Mouse (Mus musculus) midbrain, embryonic 14.5 days (tissue): ENCODE measurements around the gene Rprml. TPM values are rescaled to one million over a fixed set of nuclear protein-coding genes. Genes with fewer than 3 reads are reported as not detected.

Experiments used
- ATAC-seq: fragments of 200-750 bp; cut with Nextera tagmentation; 2 replicates; pipeline ENCODE4 v1.8.0; 2017; ENCODE audit warnings: moderate number of reproducible peaks, moderate library complexity; ENCODE audit not compliant: low FRiP score, low TSS enrichment
- DNase-seq: peaks from one replicate; pipeline ENCODE4 v3.0.0-alpha.2; 2015
- H3K27ac ChIP-seq: fragments of 300-500 bp; sonication (generic); replicated peaks from 2 replicates; pipeline ENCODE4 v1.5.1; 2014; ENCODE audit warnings: mild to moderate bottlenecking, low read depth, low read length, moderate library complexity
- H3K27me3 ChIP-seq: fragments of 300-500 bp; sonication (generic); 2 replicates; pipeline ENCODE4 v1.6.1; 2014; ENCODE audit warnings: low read length, control low read depth, mixed read lengths; ENCODE audit not compliant: control insufficient read depth, insufficient read depth
- H3K36me3 ChIP-seq: fragments of 300-500 bp; sonication (generic); 2 replicates; pipeline ENCODE4 v1.6.1; 2014; ENCODE audit warnings: low read length, control low read depth; ENCODE audit not compliant: control insufficient read depth, insufficient read depth
- H3K4me1 ChIP-seq: fragments of 300-500 bp; sonication (generic); 2 replicates; pipeline ENCODE4 v1.6.1; 2014; ENCODE audit warnings: mild to moderate bottlenecking, antibody characterized with exemption, low read length, control low read depth; ENCODE audit not compliant: control insufficient read depth, insufficient read depth
- H3K4me2 ChIP-seq: fragments of 300-500 bp; sonication (generic); 2 replicates; pipeline ENCODE4 v1.6.1; 2014; ENCODE audit warnings: mild to moderate bottlenecking, low read length, moderate library complexity
- H3K4me3 ChIP-seq: fragments of 300-500 bp; sonication (generic); replicated peaks from 2 replicates; pipeline ENCODE4 v1.5.1; 2014; ENCODE audit warnings: low read depth, low read length
- H3K9ac ChIP-seq: fragments of 300-500 bp; sonication (generic); replicated peaks from 2 replicates; pipeline ENCODE4 v1.6.1; 2014; ENCODE audit warnings: mild to moderate bottlenecking, low read length, moderate library complexity
- H3K9me3 ChIP-seq: fragments of 300-500 bp; sonication (generic); 2 replicates; pipeline ENCODE4 v1.6.1; 2016; ENCODE audit warnings: low read length, control low read depth, mixed read lengths; ENCODE audit not compliant: control insufficient read depth
- WGBS: fragments of 180-500 bp; shearing (Covaris S2); extraction: QIAGEN DNeasy Blood & Tissue Kit; methylation state at CpG from one replicate; pipeline ENCODE4 v1.1.7; 2014; 5-methylcytosine and 5-hydroxymethylcytosine counted together
- polyA plus RNA-seq: library from polyadenylated mRNA; unstranded; fragments of >200 nt; fragmentation: Nextera tagmentation; extraction: Ambion mirVana; gene quantifications from 2 replicates; pipeline ENCODE4 v1.2.1, GENCODE M21; 2014

The Rprml gene
- polyA plus RNA-seq, 1 experiment from 2014 or later, result 0.71 TPM

GRCm38 (mm10) chr11:103639407-103639946 is 9.9 kb upstream of the Rprml start:
- no peaks in the 10 kb centered on the region for H3K36me3 ChIP-seq
- ATAC-seq, result no peak
- no peaks in the 10 kb centered on the region for H3K9me3 ChIP-seq
- H3K4me1 ChIP-seq, result no peaks in the 10 kb centered on the region
- WGBS, result 3% methylated on average over 10 of the region's 10 CpGs
- H3K9ac ChIP-seq, result no peak overlapping the region
- H3K27ac ChIP-seq, result no peak overlapping the region
- no peak overlapping the region for H3K4me2 ChIP-seq
- no peak overlapping the region for H3K4me3 ChIP-seq
- DNase-seq, result peak; percentile 88
- 0 out of 2 replicates have a peak, but pooled peaks cover 5% of the 10 kb centered on the region for H3K27me3 ChIP-seq

DNA sequence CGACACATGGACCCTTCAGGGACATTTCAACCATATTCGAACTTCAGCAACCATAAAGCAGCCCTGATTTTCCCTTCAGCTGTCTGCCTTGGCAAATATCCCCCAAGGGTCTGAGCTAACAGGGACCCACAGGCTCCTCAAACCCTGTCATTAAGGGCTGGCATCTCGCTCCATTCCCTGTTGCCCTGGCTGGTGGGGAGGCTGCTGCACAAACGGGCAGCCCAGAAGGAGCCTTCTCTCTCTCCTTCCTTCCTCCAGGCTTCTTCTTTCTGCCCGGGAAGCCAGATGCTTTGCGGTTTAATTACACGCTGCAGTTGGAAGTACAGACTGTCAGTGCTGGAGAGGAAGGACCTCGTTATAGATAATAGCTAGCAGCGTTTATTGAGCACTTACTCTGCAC is 6.2 kb upstream of the Rprml start:
- Histone ChIP-seq H3K27me3 (peaks cover 10% of the 10 kb centered on the region), H3K4me3 (no peak overlapping the region), H3K4me1 (no peaks in the 10 kb centered on the region), H3K36me3 (no peaks in the 10 kb centered on the region), H3K9ac (no peak overlapping the region), H3K4me2 (no peak overlapping the region), H3K27ac (no peak overlapping the region), H3K9me3 (no peaks in the 10 kb centered on the region)
- 80% methylated on average over 9 of the region's 9 CpGs for WGBS
- ATAC-seq (no peak), DNase-seq (no peak)

- H3K4me2 ChIP-seq, result no peak overlapping the region
- H3K9ac ChIP-seq, result no peak overlapping the region
- no peaks in the 10 kb centered on the region for H3K36me3 ChIP-seq
- H3K4me1 ChIP-seq, result peaks cover 7% of the 10 kb centered on the region; the same call in 1 of the 2 replicates
- no peaks in the 10 kb centered on the region for H3K9me3 ChIP-seq
- ATAC-seq (no peak), DNase-seq (no peak)
- H3K4me3 ChIP-seq, result no peak overlapping the region
- no peak overlapping the region for H3K27ac ChIP-seq
- H3K27me3 ChIP-seq, result peaks cover 32% of the 10 kb centered on the region
- 79% methylated on average over 8 of the region's 8 CpGs for WGBS
Observed at GRCm38 (mm10) chr11:103645731-103646130, 3.6 kb upstream of the Rprml start.

DNA sequence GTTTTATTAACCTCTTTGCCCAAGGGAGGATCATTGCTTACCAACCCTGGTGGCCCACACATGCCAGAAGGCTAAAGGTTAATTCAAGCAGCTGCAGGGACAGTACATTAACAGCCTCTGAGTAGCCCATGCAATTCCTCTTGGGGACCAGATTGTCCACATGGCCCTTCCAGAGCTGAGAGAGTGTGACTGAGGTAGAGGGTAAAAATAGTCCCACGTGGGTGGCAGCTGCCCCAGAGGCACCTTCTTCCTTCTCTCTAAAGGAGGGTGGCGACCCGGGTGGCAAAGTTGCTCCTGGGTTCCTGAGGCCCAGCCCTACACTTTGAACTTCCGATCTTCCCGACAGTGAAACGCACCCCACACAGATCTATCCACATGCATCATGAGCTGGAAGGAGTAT is 3.1 kb upstream of the Rprml start:
- H3K4me2 ChIP-seq, result no peak overlapping the region
- DNase-seq, result no peak
- H3K27ac ChIP-seq, result no peak overlapping the region
- H3K36me3 ChIP-seq, result no peaks in the 10 kb centered on the region
- peaks cover 7% of the 10 kb centered on the region; the same call in 1 of the 2 replicates for H3K4me1 ChIP-seq
- no peak for ATAC-seq
- H3K9me3 ChIP-seq, result no peaks in the 10 kb centered on the region
- peaks cover 36% of the 10 kb centered on the region for H3K27me3 ChIP-seq
- WGBS, result 82% methylated on average over 6 of the region's 6 CpGs
- no peak overlapping the region for H3K9ac ChIP-seq
- H3K4me3 ChIP-seq, result no peak overlapping the region

GRCm38 (mm10) chr11:103647921-103648620 is 1.3 kb upstream of the Rprml start:
- H3K4me2 ChIP-seq, result no peak overlapping the region
- no peak overlapping the region for H3K4me3 ChIP-seq
- no peak overlapping the region for H3K27ac ChIP-seq
- DNase-seq (no peak), ATAC-seq (no peak)
- H3K9ac ChIP-seq, result no peak overlapping the region
- no peaks in the 10 kb centered on the region for H3K36me3 ChIP-seq
- 11% methylated on average over 11 of the region's 11 CpGs for WGBS
- no peaks in the 10 kb centered on the region for H3K9me3 ChIP-seq
- peaks cover 7% of the 10 kb centered on the region; the same call in 1 of the 2 replicates for H3K4me1 ChIP-seq
- H3K27me3 ChIP-seq, result peaks cover 50% of the 10 kb centered on the region

GRCm38 (mm10) chr11:103648656-103649055 is 714 bp upstream of the Rprml start:
- WGBS, result 17% methylated on average over 7 of the region's 7 CpGs
- Histone ChIP-seq H3K9ac (no peak overlapping the region), H3K36me3 (no peaks in the 10 kb centered on the region), H3K4me3 (no peak overlapping the region), H3K4me1 (peaks cover 7% of the 10 kb centered on the region; the same call in 1 of the 2 replicates), H3K27me3 (peaks cover 52% of the 10 kb centered on the region), H3K27ac (no peak overlapping the region), H3K9me3 (no peaks in the 10 kb centered on the region), H3K4me2 (no peak overlapping the region)
- DNase-seq (no peak), ATAC-seq (no peak)

DNA sequence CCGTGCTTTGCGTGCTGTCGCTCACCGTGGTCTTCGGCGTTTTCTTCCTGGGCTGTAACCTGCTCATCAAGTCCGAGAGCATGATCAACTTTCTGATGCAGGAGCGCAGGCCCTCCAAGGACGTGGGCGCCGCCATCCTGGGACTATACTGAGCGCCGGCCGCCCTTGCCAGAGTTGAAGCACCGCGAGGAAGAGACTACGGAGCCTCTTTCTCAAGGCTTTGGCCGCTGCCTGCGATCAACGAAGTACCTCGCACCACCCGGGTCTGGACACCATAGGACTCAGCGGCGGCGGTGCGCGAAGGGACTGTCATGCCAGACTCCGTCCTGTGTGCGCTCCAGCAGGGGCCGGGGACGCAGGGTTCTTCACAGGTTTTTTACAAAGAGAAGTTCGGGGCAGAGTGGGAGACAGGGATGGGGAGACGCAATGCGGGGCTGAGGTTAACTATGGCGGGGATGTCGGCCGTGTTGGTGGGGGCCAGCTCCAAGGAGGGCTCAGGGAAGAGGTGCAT is 668 bp downstream of the Rprml start:
- H3K9me3 ChIP-seq, result no peaks in the 10 kb centered on the region
- WGBS, result under 1% methylated on average over 37 of the region's 37 CpGs
- H3K4me1 ChIP-seq, result peaks cover 7% of the 10 kb centered on the region; the same call in 1 of the 2 replicates
- no peaks in the 10 kb centered on the region for H3K36me3 ChIP-seq
- DNase-seq (peak; percentile 42), ATAC-seq (no peak)
- peak overlapping the region; percentile 34 for H3K4me3 ChIP-seq
- peaks cover 52% of the 10 kb centered on the region for H3K27me3 ChIP-seq
- H3K4me2 ChIP-seq, result peak overlapping the region; percentile 63
- H3K27ac ChIP-seq, result no peak overlapping the region
- no peak overlapping the region; the same call in 1 of the 2 replicates for H3K9ac ChIP-seq

GRCm38 (mm10) chr11:103651426-103651825 is 2.1 kb downstream of the Rprml start:
- 81% methylated on average over 6 of the region's 6 CpGs for WGBS
- no peak for DNase-seq
- H3K9ac ChIP-seq, result no peak overlapping the region

More at GRCm38 (mm10) chr11:103651426-103651825, 2.1 kb downstream of the Rprml start:
- Histone ChIP-seq H3K27ac (no peak overlapping the region), H3K36me3 (no peaks in the 10 kb centered on the region), H3K4me2 (no peak overlapping the region), H3K27me3 (peaks cover 52% of the 10 kb centered on the region), H3K4me1 (peaks cover 7% of the 10 kb centered on the region; the same call in 1 of the 2 replicates), H3K9me3 (no peaks in the 10 kb centered on the region), H3K4me3 (no peak overlapping the region)
- no peak for ATAC-seq
